Mouse (Mus musculus) hindbrain, embryonic 15.5 days (tissue): ENCODE measurements at regions not wholly inside any gene's neighbourhood (a gene's known extent, or its start where the extent isn't known, plus 50 kb on each side); places are given as distances from the start of the nearest gene placed in this dataset.

Source experiments
- ATAC-seq: fragments of 200-750 bp; cut with Nextera tagmentation; 2 replicates; pipeline ENCODE4 v1.8.0; 2017; ENCODE audit warnings: low read depth, moderate number of reproducible peaks, moderate TSS enrichment; ENCODE audit not compliant: low FRiP score
- H3K27ac ChIP-seq: fragments of 300-500 bp; sonication (generic); replicated peaks from 2 replicates; pipeline ENCODE4 v1.5.1; 2015; ENCODE audit warnings: mild to moderate bottlenecking, inconsistent platforms
- H3K27me3 ChIP-seq: fragments of 300-500 bp; sonication (generic); 2 replicates; pipeline ENCODE4 v1.6.1; 2015; ENCODE audit warnings: control low read depth, inconsistent platforms
- H3K36me3 ChIP-seq: fragments of 300-500 bp; sonication (generic); 2 replicates; pipeline ENCODE4 v1.6.1; 2015; ENCODE audit warnings: control low read depth, inconsistent platforms
- H3K4me1 ChIP-seq: fragments of 300-500 bp; sonication (generic); replicated peaks from 2 replicates; pipeline ENCODE4 v1.6.1; 2015; ENCODE audit warnings: control low read depth, inconsistent platforms
- H3K4me2 ChIP-seq: fragments of 300-500 bp; sonication (generic); 2 replicates; pipeline ENCODE4 v1.6.1; 2015; ENCODE audit warnings: moderate library complexity, mild to moderate bottlenecking, inconsistent platforms
- H3K4me3 ChIP-seq: fragments of 300-500 bp; sonication (generic); 2 replicates; pipeline ENCODE4 v1.5.1; 2015; ENCODE audit warnings: mild to moderate bottlenecking, inconsistent platforms
- H3K9ac ChIP-seq: fragments of 300-500 bp; sonication (generic); 2 replicates; pipeline ENCODE4 v1.6.1; 2015; ENCODE audit warnings: inconsistent platforms
- H3K9me3 ChIP-seq: fragments of 300-500 bp; sonication (generic); 2 replicates; pipeline ENCODE4 v1.6.1; 2016; ENCODE audit warnings: control low read depth, inconsistent platforms
- WGBS: fragments of 180-500 bp; shearing (Covaris S2); methylation state at CpG from one replicate; pipeline ENCODE4 v1.1.7; 2015; 5-methylcytosine and 5-hydroxymethylcytosine counted together

GRCm38 (mm10) chr12:14930702-14931101, 778.8 kb upstream of the Fam84a start:
- Histone ChIP-seq H3K36me3 (no peaks in the 10 kb centered on the region), H3K27ac (no peak overlapping the region), H3K4me3 (no peak overlapping the region), H3K4me1 (no peaks in the 10 kb centered on the region), H3K27me3 (no peaks in the 10 kb centered on the region), H3K9me3 (no peaks in the 10 kb centered on the region), H3K9ac (no peak overlapping the region), H3K4me2 (no peak overlapping the region)
- 89% methylated on average over 2 of the region's 2 CpGs for WGBS
- ATAC-seq: no peak

GRCm38 (mm10) chr12:14927580-14927979, 775.7 kb upstream of the Fam84a start:
- Histone ChIP-seq H3K4me2 (no peak overlapping the region), H3K36me3 (no peaks in the 10 kb centered on the region), H3K9me3 (no peaks in the 10 kb centered on the region), H3K4me3 (no peak overlapping the region), H3K27me3 (no peaks in the 10 kb centered on the region), H3K27ac (no peak overlapping the region), H3K4me1 (no peaks in the 10 kb centered on the region), H3K9ac (no peak overlapping the region)
- 40% methylated on average over 1 of the region's 1 CpGs for WGBS
- no peak for ATAC-seq

GRCm38 (mm10) chr12:14923768-14924167, 771.9 kb upstream of the Fam84a start:
- H3K36me3 ChIP-seq: no peaks in the 10 kb centered on the region
- no peak overlapping the region for H3K4me2 ChIP-seq
- no peak for ATAC-seq

GRCm38 (mm10) chr12:14911931-14912330, 760.1 kb upstream of the Fam84a start:
- 79% methylated on average over 4 of the region's 4 CpGs for WGBS
- no peak for ATAC-seq
- Histone ChIP-seq H3K36me3 (no peaks in the 10 kb centered on the region), H3K27ac (no peak overlapping the region), H3K9me3 (no peaks in the 10 kb centered on the region), H3K4me2 (no peak overlapping the region), H3K4me1 (no peaks in the 10 kb centered on the region), H3K27me3 (no peaks in the 10 kb centered on the region), H3K4me3 (no peak overlapping the region), H3K9ac (no peak overlapping the region)

More at GRCm38 (mm10) chr12:14923768-14924167, 771.9 kb upstream of the Fam84a start:
- Histone ChIP-seq H3K27me3 (no peaks in the 10 kb centered on the region), H3K4me1 (no peaks in the 10 kb centered on the region), H3K4me3 (no peak overlapping the region), H3K9me3 (no peaks in the 10 kb centered on the region), H3K27ac (no peak overlapping the region), H3K9ac (no peak overlapping the region)

- no peaks in the 10 kb centered on the region for H3K4me1 ChIP-seq
- ATAC-seq: no peak
- no peak overlapping the region for H3K27ac ChIP-seq
- no peak overlapping the region for H3K4me2 ChIP-seq
- WGBS: 83% methylated on average over 4 of the region's 4 CpGs
- no peak overlapping the region for H3K4me3 ChIP-seq
- H3K9ac ChIP-seq: no peak overlapping the region
- no peaks in the 10 kb centered on the region for H3K27me3 ChIP-seq
- no peaks in the 10 kb centered on the region for H3K36me3 ChIP-seq
- no peaks in the 10 kb centered on the region for H3K9me3 ChIP-seq
Observed at GRCm38 (mm10) chr12:14883136-14883535, 731.3 kb upstream of the Fam84a start.

- no peak overlapping the region for H3K4me3 ChIP-seq
- H3K9me3 ChIP-seq: no peaks in the 10 kb centered on the region
- no peak overlapping the region for H3K9ac ChIP-seq
- no peaks in the 10 kb centered on the region for H3K36me3 ChIP-seq
- H3K27me3 ChIP-seq: no peaks in the 10 kb centered on the region
- H3K4me1 ChIP-seq: no peaks in the 10 kb centered on the region
- no peak overlapping the region for H3K27ac ChIP-seq
- no peak overlapping the region for H3K4me2 ChIP-seq
- no peak for ATAC-seq
Observed at GRCm38 (mm10) chr12:14880458-14880857, 728.6 kb upstream of the Fam84a start.

- WGBS: 47% methylated on average over 3 of the region's 3 CpGs
- Histone ChIP-seq H3K4me3 (no peak overlapping the region), H3K27ac (no peak overlapping the region), H3K4me1 (no peaks in the 10 kb centered on the region), H3K36me3 (no peaks in the 10 kb centered on the region), H3K9ac (no peak overlapping the region), H3K4me2 (no peak overlapping the region), H3K9me3 (no peaks in the 10 kb centered on the region), H3K27me3 (no peaks in the 10 kb centered on the region)
- no peak for ATAC-seq
Observed at GRCm38 (mm10) chr12:14875290-14875689, 723.4 kb upstream of the Fam84a start.

GRCm38 (mm10) chr12:14871336-14871910, 719.6 kb upstream of the Fam84a start:
- WGBS: 44% methylated on average over 3 of the region's 3 CpGs
- 0 out of 2 replicates have a peak, but pooled peaks have one; percentile 34 for ATAC-seq

GRCm38 (mm10) chr12:14859809-14860570, 708.1 kb upstream of the Fam84a start:
- no peak overlapping the region for H3K27ac ChIP-seq
- no peaks in the 10 kb centered on the region for H3K4me1 ChIP-seq
- no peak overlapping the region for H3K9ac ChIP-seq
- no peak overlapping the region for H3K4me2 ChIP-seq
- no peak overlapping the region for H3K4me3 ChIP-seq
- H3K36me3 ChIP-seq: no peaks in the 10 kb centered on the region
- no peaks in the 10 kb centered on the region for H3K9me3 ChIP-seq
- no peaks in the 10 kb centered on the region for H3K27me3 ChIP-seq
- 82% methylated on average over 1 of the region's 1 CpGs for WGBS
- ATAC-seq: no peak

More at GRCm38 (mm10) chr12:14871336-14871910, 719.6 kb upstream of the Fam84a start:
- Histone ChIP-seq H3K4me3 (no peak overlapping the region), H3K4me2 (no peak overlapping the region), H3K9me3 (no peaks in the 10 kb centered on the region), H3K27ac (no peak overlapping the region), H3K36me3 (no peaks in the 10 kb centered on the region), H3K4me1 (no peaks in the 10 kb centered on the region), H3K27me3 (no peaks in the 10 kb centered on the region), H3K9ac (no peak overlapping the region)

GRCm38 (mm10) chr12:14859057-14859456, 707.2 kb upstream of the Fam84a start:
- WGBS: 93% methylated on average over 2 of the region's 2 CpGs
- no peak for ATAC-seq
- Histone ChIP-seq H3K27ac (no peak overlapping the region), H3K9ac (no peak overlapping the region), H3K4me1 (no peaks in the 10 kb centered on the region), H3K4me2 (no peak overlapping the region), H3K36me3 (no peaks in the 10 kb centered on the region), H3K27me3 (no peaks in the 10 kb centered on the region), H3K9me3 (no peaks in the 10 kb centered on the region), H3K4me3 (no peak overlapping the region)

- Histone ChIP-seq H3K4me1 (no peaks in the 10 kb centered on the region), H3K27ac (no peak overlapping the region), H3K4me3 (no peak overlapping the region), H3K9me3 (no peaks in the 10 kb centered on the region), H3K4me2 (no peak overlapping the region), H3K27me3 (no peaks in the 10 kb centered on the region), H3K36me3 (no peaks in the 10 kb centered on the region), H3K9ac (no peak overlapping the region)
- no peak for ATAC-seq
Observed at GRCm38 (mm10) chr12:14835510-14835909, 683.7 kb upstream of the Fam84a start.
